Mouse (Mus musculus) intestine, postnatal 0 days (tissue): ENCODE data around the gene Zdhhc24. TPM values are rescaled to one million over a fixed set of nuclear protein-coding genes. Genes with fewer than 3 reads are reported as not detected.

Source experiments
- ATAC-seq: fragments of 200-750 bp; cut with Nextera tagmentation; 2 replicates; pipeline ENCODE4 v1.8.0; 2017; ENCODE audit warnings: mild to moderate bottlenecking, moderate TSS enrichment, moderate library complexity
- H3K27ac ChIP-seq: fragments of 300-500 bp; sonication (generic); 2 replicates; pipeline ENCODE4 v1.5.1; 2014; ENCODE audit warnings: mild to moderate bottlenecking, low read depth, low read length, moderate library complexity
- H3K27me3 ChIP-seq: fragments of 300-500 bp; sonication (generic); replicated peaks from 2 replicates; pipeline ENCODE4 v1.6.1; 2014; ENCODE audit warnings: low read length, mixed read lengths; ENCODE audit not compliant: control insufficient read depth, insufficient read depth
- H3K36me3 ChIP-seq: fragments of 300-500 bp; sonication (generic); 2 replicates; pipeline ENCODE4 v1.6.1; 2014; ENCODE audit warnings: mild to moderate bottlenecking, moderate library complexity; ENCODE audit not compliant: control insufficient read depth, insufficient read depth
- H3K4me1 ChIP-seq: fragments of 300-500 bp; sonication (generic); replicated peaks from 2 replicates; pipeline ENCODE4 v1.6.1; 2014; ENCODE audit warnings: antibody characterized with exemption, low read length, mixed read lengths; ENCODE audit not compliant: control insufficient read depth, insufficient read depth
- H3K4me2 ChIP-seq: fragments of 300-500 bp; sonication (generic); replicated peaks from 2 replicates; pipeline ENCODE4 v1.6.1; 2014; ENCODE audit warnings: low read depth, mild to moderate bottlenecking, moderate library complexity
- H3K4me3 ChIP-seq: fragments of 300-500 bp; sonication (generic); 2 replicates; pipeline ENCODE4 v1.5.1; 2014; ENCODE audit warnings: low read depth, low read length
- H3K9ac ChIP-seq: fragments of 300-500 bp; sonication (generic); 2 replicates; pipeline ENCODE4 v1.6.1; 2014; ENCODE audit warnings: mild to moderate bottlenecking, low read depth, low read length
- H3K9me3 ChIP-seq: fragments of 300-500 bp; sonication (generic); 2 replicates; pipeline ENCODE4 v1.6.1; 2016; ENCODE audit warnings: mixed run types; ENCODE audit not compliant: control insufficient read depth
- CTCF ChIP-seq: sonication (generic); IDR thresholded peaks from 2 replicates; pipeline ENCODE4 v1.5.1; 2016; ENCODE audit warnings: low read depth, mild to moderate bottlenecking, control low read depth, antibody characterized with exemption, moderate library complexity
- WGBS: fragments of 180-500 bp; shearing (Covaris S2); extraction: QIAGEN DNeasy Blood & Tissue Kit; methylation state at CpG from one replicate; pipeline ENCODE4 v1.1.7; 2014; 5-methylcytosine and 5-hydroxymethylcytosine counted together
- polyA plus RNA-seq: library from polyadenylated mRNA; unstranded; fragments of >200 nt; fragmentation: Nextera tagmentation; extraction: Ambion mirVana; gene quantifications from 2 replicates; pipeline ENCODE4 v1.2.1, GENCODE M21; 2015

Gene Zdhhc24
- polyA plus RNA-seq, 1 experiment from 2014 or later = 7.6 TPM

GRCm38 (mm10) chr19:4927904-4928531, 49.5 kb downstream of the Zdhhc24 start, which contains the start of gene Dpp3:
Gene Dpp3, minus strand, starts transcription at chr19:4928287.
- TF ChIP-seq CTCF = 0 out of 2 replicates have a peak, but pooled peaks have one; percentile 4
- Histone ChIP-seq H3K27me3 (no peaks in the 10 kb centered on the region), H3K4me1 (no peaks in the 10 kb centered on the region; the same call in 1 of the 2 replicates), H3K4me3 (peak within 1 kb of the TSS; percentile 59), H3K4me2 (peak within 1 kb of the TSS; percentile 69), H3K36me3 (peaks cover 14% of the 10 kb centered on the region), H3K9me3 (no peaks in the 10 kb centered on the region), H3K27ac (peak within 1 kb of the TSS; percentile 28; the same call in 1 of the 2 replicates), H3K9ac (peak within 1 kb of the TSS; percentile 45)
- WGBS = under 1% methylated on average over 32 of the region's 32 CpGs
- peak; percentile 99 for ATAC-seq

GRCm38 (mm10) chr19:4928781-4929180, 50.3 kb downstream of the Zdhhc24 start:
- 56% methylated on average over 5 of the region's 5 CpGs for WGBS
- Histone ChIP-seq H3K9ac (no peak overlapping the region; the same call in 1 of the 2 replicates), H3K27ac (0 out of 2 replicates have a peak overlapping the region, but pooled peaks have one; percentile 28), H3K4me3 (peak overlapping the region; percentile 59; the same call in 1 of the 2 replicates), H3K27me3 (no peaks in the 10 kb centered on the region), H3K36me3 (peaks cover 6% of the 10 kb centered on the region), H3K4me2 (peak overlapping the region; percentile 69), H3K4me1 (no peaks in the 10 kb centered on the region; the same call in 1 of the 2 replicates), H3K9me3 (no peaks in the 10 kb centered on the region)
- no peak for ATAC-seq
- no peak for TF ChIP-seq CTCF

Other genes starting within 250 kb of the Zdhhc24 start
- 1.0 and 1.1 TPM in 2 replicates for gene Gm960, start 180.0 kb upstream of the Zdhhc24 start, polyA plus RNA-seq
- gene Sptbn2, start 167.5 kb upstream of the Zdhhc24 start, polyA plus RNA-seq = 0.27 and 0.31 TPM in 2 replicates
- gene Rbm4b, start 122.2 kb upstream of the Zdhhc24 start, polyA plus RNA-seq = 17.0 and 18.3 TPM in 2 replicates
- 20.3 and 21.6 TPM in 2 replicates for gene Rbm4, start 84.8 kb upstream of the Zdhhc24 start, polyA plus RNA-seq
- gene Gm21992, start 67.1 kb upstream of the Zdhhc24 start, polyA plus RNA-seq = 18.4 and 19.5 TPM in 2 replicates
- 21.1 and 21.8 TPM in 2 replicates for gene Rbm14, start 67.0 kb upstream of the Zdhhc24 start, polyA plus RNA-seq
- gene Ccs, start 39.3 kb upstream of the Zdhhc24 start, polyA plus RNA-seq = 44.9 and 46.3 TPM in 2 replicates
- not detected in 2 replicates for gene Ccdc87, start 39.3 kb upstream of the Zdhhc24 start, polyA plus RNA-seq
- 15.6 and 16.4 TPM in 2 replicates for gene Ctsf, start 23.5 kb upstream of the Zdhhc24 start, polyA plus RNA-seq
- gene Actn3, start 759 bp upstream of the Zdhhc24 start, polyA plus RNA-seq = 0.47 and 0.56 TPM in 2 replicates
- gene Bbs1, start 28.0 kb downstream of the Zdhhc24 start, polyA plus RNA-seq = 0.60 and 0.98 TPM in 2 replicates
- 59.2 and 60.0 TPM in 2 replicates for gene Dpp3, start 49.6 kb downstream of the Zdhhc24 start, polyA plus RNA-seq
- gene Peli3, start 64.5 kb downstream of the Zdhhc24 start, polyA plus RNA-seq = 0.46 and 0.89 TPM in 2 replicates
- 73.7 and 78.1 TPM in 2 replicates for gene Mrpl11, start 83.5 kb downstream of the Zdhhc24 start, polyA plus RNA-seq
- gene Npas4, start 111.6 kb downstream of the Zdhhc24 start, polyA plus RNA-seq = 0.09 and 0.12 TPM in 2 replicates
- 1.3 and 1.8 TPM in 2 replicates for gene Slc29a2, start 145.2 kb downstream of the Zdhhc24 start, polyA plus RNA-seq
- gene B4gat1, start 160.2 kb downstream of the Zdhhc24 start, polyA plus RNA-seq = 16.2 and 17.9 TPM in 2 replicates
- gene AC124502.3, start 160.2 kb downstream of the Zdhhc24 start, polyA plus RNA-seq = 0.56 TPM in 1 of 2 replicates, not detected in the other
- 33.2 and 33.4 TPM in 2 replicates for gene Brms1, start 162.7 kb downstream of the Zdhhc24 start, polyA plus RNA-seq
- 0.77 and 0.78 TPM in 2 replicates for gene Rin1, start 171.8 kb downstream of the Zdhhc24 start, polyA plus RNA-seq
- 19.9 and 23.0 TPM in 2 replicates for gene Cd248, start 189.4 kb downstream of the Zdhhc24 start, polyA plus RNA-seq
- 4.0 TPM in 2 replicates for gene Tmem151a, start 206.9 kb downstream of the Zdhhc24 start, polyA plus RNA-seq
- 182 and 198 TPM in 2 replicates for gene Yif1a, start 209.9 kb downstream of the Zdhhc24 start, polyA plus RNA-seq
- gene Cnih2, start 219.9 kb downstream of the Zdhhc24 start, polyA plus RNA-seq = 5.6 and 5.8 TPM in 2 replicates
- gene Rab1b, start 228.4 kb downstream of the Zdhhc24 start, polyA plus RNA-seq = 185 TPM in 2 replicates
- gene Klc2, start 239.9 kb downstream of the Zdhhc24 start, polyA plus RNA-seq = 8.0 and 9.1 TPM in 2 replicates